Mouse (Mus musculus): ENCODE results near the gene Tle2. TPM values are rescaled to one million over a fixed set of nuclear protein-coding genes. Genes with fewer than 3 reads are reported as not detected.

Tle2 gene
- total and polyA plus RNA-seq, 2 experiments, result 3.0 to 56.0 TPM

DNA sequence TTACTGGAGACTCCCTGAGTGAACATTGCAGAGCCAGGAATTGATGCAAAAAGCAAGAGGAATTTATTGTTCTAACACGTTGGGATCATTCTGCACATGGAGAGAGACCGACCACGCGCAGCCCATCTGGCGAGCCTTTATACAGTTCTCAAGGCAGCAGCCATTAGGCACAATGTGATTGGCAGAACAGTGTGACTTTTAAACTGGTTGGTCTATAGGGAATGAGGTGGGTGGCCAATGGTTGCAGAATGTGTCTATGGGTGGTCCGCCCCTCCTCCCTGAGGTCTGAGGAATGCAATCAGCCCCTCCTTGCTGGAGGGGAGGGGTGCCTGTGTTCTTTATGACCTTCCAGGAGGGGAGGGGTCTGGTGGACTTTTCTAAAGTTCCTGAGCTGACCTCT, 41.1 kb downstream of the Tle2 start:
- no peak for DNase-seq (ENCODE audit: extremely low read depth, low read depth, low spot score)
- no peaks in the 10 kb centered on the region for H3K36me3 ChIP-seq (ENCODE audit: control insufficient read depth, insufficient read depth, low read length)
- H3K9ac ChIP-seq (ENCODE audit: low read depth, low read length), result no peak overlapping the region
- H3K27me3 ChIP-seq (ENCODE audit: control insufficient read depth, insufficient read depth, low read length), result peaks cover 3% of the 10 kb centered on the region; the same call in 1 of the 2 replicates
- 85% methylated on average over 6 of the region's 6 CpGs for WGBS
- TF ChIP-seq POLR2A (IDR thresholded peaks at IDR 0.05; ENCODE audit: extremely low read depth, insufficient read depth, low read length), result no peak
- TF ChIP-seq CTCF (IDR thresholded peaks at IDR 0.05; ENCODE audit: low read depth, low read length), result no peak
- no peaks in the 10 kb centered on the region for H3K79me2 ChIP-seq (ENCODE audit: control insufficient read depth, insufficient read depth, low read length)
- no peak overlapping the region for H3K27ac ChIP-seq (replicated peaks; ENCODE audit: insufficient read depth, low read depth, low read length)
- H3K4me1 ChIP-seq (ENCODE audit: control insufficient read depth, insufficient read depth, low read length), result no peaks in the 10 kb centered on the region
- H3K4me3 ChIP-seq (ENCODE audit: insufficient read depth, low read depth, low read length), result no peak overlapping the region

DNA sequence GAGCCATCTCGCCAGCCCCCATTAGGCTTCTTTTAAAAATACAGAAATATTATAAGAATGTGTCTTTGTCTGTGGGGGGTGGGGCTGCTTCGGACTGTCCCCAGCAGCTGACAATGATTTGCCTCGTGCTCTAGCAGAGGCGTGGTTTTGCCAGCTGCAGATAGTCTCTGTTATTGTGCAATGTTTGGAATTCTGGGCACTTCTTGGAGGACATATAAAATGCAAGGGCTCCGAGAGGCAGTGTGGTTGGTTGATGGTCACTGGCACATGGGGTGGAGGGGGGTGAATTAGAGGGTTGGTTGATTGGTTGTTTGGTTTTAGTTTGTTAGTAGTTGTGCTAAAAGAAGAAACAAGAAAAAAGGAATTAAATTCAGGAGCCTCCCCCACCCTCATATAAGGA, 45.6 kb downstream of the Tle2 start:
- Histone ChIP-seq H3K27ac (replicated peaks; ENCODE audit: insufficient read depth, low read depth, low read length) (no peak overlapping the region), H3K79me2 (ENCODE audit: control insufficient read depth, insufficient read depth, low read length) (no peaks in the 10 kb centered on the region), H3K4me1 (ENCODE audit: control insufficient read depth, insufficient read depth, low read length) (no peaks in the 10 kb centered on the region), H3K4me3 (ENCODE audit: insufficient read depth, low read depth, low read length) (no peak overlapping the region), H3K9ac (ENCODE audit: low read depth, low read length) (no peak overlapping the region), H3K36me3 (ENCODE audit: control insufficient read depth, insufficient read depth, low read length) (no peaks in the 10 kb centered on the region), H3K27me3 (ENCODE audit: control insufficient read depth, insufficient read depth, low read length) (peaks cover 3% of the 10 kb centered on the region; the same call in 1 of the 2 replicates)
- TF ChIP-seq POLR2A (IDR thresholded peaks at IDR 0.05; ENCODE audit: extremely low read depth, insufficient read depth, low read length) (no peak), CTCF (IDR thresholded peaks at IDR 0.05; ENCODE audit: low read depth, low read length) (no peak)
- no peak for DNase-seq (ENCODE audit: extremely low read depth, low read depth, low spot score)
- WGBS, result 70% methylated on average over 5 of the region's 5 CpGs

DNA sequence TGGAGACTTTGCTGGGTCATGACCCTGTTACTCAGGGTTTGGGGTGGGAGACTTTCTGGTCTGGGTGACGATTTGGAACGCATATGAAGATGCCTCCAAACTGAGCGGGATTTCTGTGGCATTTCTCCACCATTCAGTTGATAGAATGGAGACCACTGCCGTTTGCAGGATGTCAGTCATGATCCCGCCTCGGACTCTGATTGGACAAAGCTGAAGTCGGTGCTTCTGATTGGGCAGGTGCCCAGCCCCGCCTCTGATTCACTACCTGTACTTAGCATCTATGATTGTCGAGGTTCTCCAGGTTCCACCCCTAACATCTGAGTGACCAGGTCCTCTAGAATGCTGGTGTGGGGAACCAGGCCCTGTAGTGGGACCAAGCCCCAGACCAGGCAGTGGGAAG, 46.4 kb downstream of the Tle2 start:
- DNase-seq (ENCODE audit: extremely low read depth, low read depth, low spot score), result no peak
- 71% methylated on average over 9 of the region's 9 CpGs for WGBS

DNA sequence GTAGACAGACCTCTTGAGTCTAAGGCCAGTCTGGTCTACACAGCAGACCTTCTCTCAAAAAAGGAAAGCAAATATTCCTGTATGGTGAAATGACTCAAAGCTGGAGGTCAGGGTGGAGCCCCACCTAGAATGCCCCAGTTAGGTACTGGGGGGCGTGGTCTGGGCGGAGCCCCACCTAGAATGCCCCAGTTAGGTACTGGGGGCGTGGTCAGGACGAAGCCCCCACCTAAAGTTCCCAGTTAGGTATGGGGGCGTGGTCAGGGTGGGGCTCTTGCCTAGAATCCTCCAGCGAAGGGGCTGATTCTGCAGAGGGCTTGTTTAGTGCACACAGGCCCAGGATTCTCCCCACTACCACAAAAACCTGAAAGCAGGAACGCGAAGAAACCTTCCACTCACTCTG, 49.1 kb downstream of the Tle2 start:
- no peak for DNase-seq (ENCODE audit: extremely low read depth, low read depth, low spot score)
- Histone ChIP-seq H3K9ac (ENCODE audit: low read depth, low read length) (no peak overlapping the region), H3K4me3 (ENCODE audit: insufficient read depth, low read depth, low read length) (no peak overlapping the region), H3K36me3 (ENCODE audit: control insufficient read depth, insufficient read depth, low read length) (no peaks in the 10 kb centered on the region), H3K79me2 (ENCODE audit: control insufficient read depth, insufficient read depth, low read length) (no peaks in the 10 kb centered on the region), H3K27ac (replicated peaks; ENCODE audit: insufficient read depth, low read depth, low read length) (no peak overlapping the region), H3K4me1 (ENCODE audit: control insufficient read depth, insufficient read depth, low read length) (peaks cover 3% of the 10 kb centered on the region; the same call in 1 of the 2 replicates), H3K27me3 (ENCODE audit: control insufficient read depth, insufficient read depth, low read length) (peaks cover 3% of the 10 kb centered on the region; the same call in 1 of the 2 replicates)
- TF ChIP-seq CTCF (IDR thresholded peaks at IDR 0.05; ENCODE audit: low read depth, low read length), result no peak
- no peak for TF ChIP-seq POLR2A (IDR thresholded peaks at IDR 0.05; ENCODE audit: extremely low read depth, insufficient read depth, low read length)
- WGBS, result 81% methylated on average over 8 of the region's 8 CpGs

More for the DNA sequence above, 46.4 kb downstream of the Tle2 start:
- Histone ChIP-seq H3K36me3 (ENCODE audit: control insufficient read depth, insufficient read depth, low read length) (no peaks in the 10 kb centered on the region), H3K9ac (ENCODE audit: low read depth, low read length) (no peak overlapping the region), H3K4me3 (ENCODE audit: insufficient read depth, low read depth, low read length) (no peak overlapping the region), H3K79me2 (ENCODE audit: control insufficient read depth, insufficient read depth, low read length) (no peaks in the 10 kb centered on the region), H3K4me1 (ENCODE audit: control insufficient read depth, insufficient read depth, low read length) (no peaks in the 10 kb centered on the region), H3K27me3 (ENCODE audit: control insufficient read depth, insufficient read depth, low read length) (peaks cover 3% of the 10 kb centered on the region; the same call in 1 of the 2 replicates), H3K27ac (replicated peaks; ENCODE audit: insufficient read depth, low read depth, low read length) (no peak overlapping the region)
- TF ChIP-seq CTCF (IDR thresholded peaks at IDR 0.05; ENCODE audit: low read depth, low read length) (no peak), POLR2A (IDR thresholded peaks at IDR 0.05; ENCODE audit: extremely low read depth, insufficient read depth, low read length) (no peak)

- no peak for TF ChIP-seq POLR2A (IDR thresholded peaks at IDR 0.05; ENCODE audit: extremely low read depth, insufficient read depth, low read length)
- TF ChIP-seq CTCF (IDR thresholded peaks at IDR 0.05; ENCODE audit: low read depth, low read length), result no peak
- no peaks in the 10 kb centered on the region for H3K79me2 ChIP-seq (ENCODE audit: control insufficient read depth, insufficient read depth, low read length)
- WGBS, result 84% methylated on average over 22 of the region's 22 CpGs
These were observed 52.0 kb downstream of the Tle2 start for GRCm38 (mm10) chr10:81626101-81626993.

More at GRCm38 (mm10) chr10:81626101-81626993, 52.0 kb downstream of the Tle2 start:
- Histone ChIP-seq H3K27ac (replicated peaks; ENCODE audit: insufficient read depth, low read depth, low read length) (no peak overlapping the region), H3K36me3 (ENCODE audit: control insufficient read depth, insufficient read depth, low read length) (no peaks in the 10 kb centered on the region), H3K4me1 (ENCODE audit: control insufficient read depth, insufficient read depth, low read length) (peaks cover 3% of the 10 kb centered on the region; the same call in 1 of the 2 replicates), H3K27me3 (ENCODE audit: control insufficient read depth, insufficient read depth, low read length) (no peaks in the 10 kb centered on the region), H3K4me3 (ENCODE audit: insufficient read depth, low read depth, low read length) (peak overlapping the region; percentile 84), H3K9ac (ENCODE audit: low read depth, low read length) (peak overlapping the region; percentile 82; the same call in 1 of the 2 replicates)
- DNase-seq (ENCODE audit: extremely low read depth, low read depth, low spot score), result no peak

Measured in liver, adult 2 months (tissue).